Mouse (Mus musculus): ENCODE data around the gene Plce1.
"Not testable (repeated sequence)": the region's sequence is repeated elsewhere in the genome, so short reads cannot be mapped to it uniquely, and the experiment has no call there.

The Plce1 gene

DNA sequence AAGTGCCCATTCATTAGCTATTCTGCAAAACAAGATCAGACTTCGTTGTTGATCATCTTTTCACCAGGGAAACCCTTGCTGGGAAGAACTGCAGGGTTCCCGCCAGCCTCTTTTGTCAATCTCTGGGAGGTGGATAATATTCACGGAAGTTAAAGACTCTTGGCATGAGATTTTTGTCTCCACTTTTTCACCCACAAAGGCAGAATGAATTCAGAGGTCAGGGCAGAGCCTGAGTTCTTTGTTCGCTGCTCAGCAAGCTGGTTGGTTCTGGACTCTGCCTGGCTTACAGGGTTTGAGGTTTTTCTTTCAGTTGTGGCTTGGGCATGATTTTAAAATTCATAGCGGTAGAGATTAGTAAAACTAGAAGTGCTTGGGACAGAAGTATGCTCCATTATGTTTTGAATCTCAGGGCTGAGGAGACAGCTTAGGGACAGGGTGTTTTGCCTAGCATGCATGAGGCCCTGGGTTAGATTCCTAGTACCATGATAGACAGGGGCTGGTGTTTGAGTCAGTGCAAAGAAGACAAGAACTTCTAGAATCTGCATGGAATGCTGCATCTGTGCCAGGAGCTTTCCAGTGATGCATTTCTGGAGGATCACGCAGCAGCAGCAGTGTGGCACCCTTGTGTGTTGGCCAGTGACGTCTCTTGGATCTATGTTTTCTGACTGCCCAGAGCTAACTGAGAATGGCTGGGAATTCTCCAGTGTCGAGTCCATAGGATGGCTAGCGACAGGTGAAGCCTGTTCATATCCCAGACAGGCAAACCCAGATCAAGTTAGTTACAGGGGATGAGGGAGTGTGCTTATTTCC is 7.4 kb downstream of the Plce1 start:
- DNase-seq (ENCODE audit: low spot score in 2 of 2): no peak

- DNase-seq (ENCODE audit: low spot score in 2 of 2): no peak
Observed at GRCm38 (mm10) chr19:38498233-38498632, 17.3 kb downstream of the Plce1 start.

DNA sequence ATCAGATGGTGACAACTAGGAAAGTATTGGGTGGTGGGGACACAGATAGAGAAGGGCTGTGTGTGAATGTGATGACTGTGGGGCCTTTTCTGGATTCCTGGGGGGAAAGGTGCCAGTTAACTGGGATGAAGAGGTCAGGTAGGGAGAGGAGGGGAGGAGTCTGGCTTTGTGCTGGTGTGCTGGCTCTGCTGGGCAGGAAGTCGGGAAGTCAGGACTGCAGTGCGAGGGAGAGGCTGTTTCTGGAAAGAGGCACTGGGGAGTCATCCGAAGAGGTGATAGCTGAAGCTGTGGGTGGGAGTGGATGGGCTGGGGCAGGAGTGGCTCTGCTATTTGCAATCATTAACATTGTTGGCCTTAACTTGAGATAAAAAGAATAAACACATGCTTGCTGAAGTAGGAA is 23.7 kb downstream of the Plce1 start:
- DNase-seq (ENCODE audit: low spot score in 2 of 2): no peak

DNA sequence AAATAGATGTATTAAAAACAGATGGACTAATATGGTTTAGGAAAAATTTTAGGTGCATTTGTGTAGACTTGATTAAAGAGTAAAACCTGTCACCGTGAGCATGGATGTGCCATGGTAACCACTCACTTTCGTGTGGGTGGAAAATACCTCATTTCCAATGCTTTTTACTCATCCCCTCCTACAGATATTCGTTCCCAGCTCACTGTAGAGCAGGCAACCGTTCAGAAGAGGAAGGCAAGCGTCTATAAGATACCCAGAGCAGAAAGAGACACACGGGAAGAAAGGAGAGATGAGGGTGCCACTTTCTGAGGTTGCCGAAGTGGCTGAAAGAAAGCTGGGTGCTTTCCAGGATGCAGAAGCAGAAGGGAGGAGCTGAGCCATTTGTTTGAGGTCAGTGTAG is 25.2 kb downstream of the Plce1 start:
- peak in 1 of 2 experiments; percentile 12 for DNase-seq (ENCODE audit: low spot score in 2 of 2)

GRCm38 (mm10) chr19:38507251-38507965 is 26.5 kb downstream of the Plce1 start:
- DNase-seq (ENCODE audit: low spot score in 2 of 2): peak in 1 of 2 experiments; percentile 34

- DNase-seq (ENCODE audit: low spot score in 2 of 2): no peak
Observed at GRCm38 (mm10) chr19:38507966-38508625, 27.2 kb downstream of the Plce1 start.

DNA sequence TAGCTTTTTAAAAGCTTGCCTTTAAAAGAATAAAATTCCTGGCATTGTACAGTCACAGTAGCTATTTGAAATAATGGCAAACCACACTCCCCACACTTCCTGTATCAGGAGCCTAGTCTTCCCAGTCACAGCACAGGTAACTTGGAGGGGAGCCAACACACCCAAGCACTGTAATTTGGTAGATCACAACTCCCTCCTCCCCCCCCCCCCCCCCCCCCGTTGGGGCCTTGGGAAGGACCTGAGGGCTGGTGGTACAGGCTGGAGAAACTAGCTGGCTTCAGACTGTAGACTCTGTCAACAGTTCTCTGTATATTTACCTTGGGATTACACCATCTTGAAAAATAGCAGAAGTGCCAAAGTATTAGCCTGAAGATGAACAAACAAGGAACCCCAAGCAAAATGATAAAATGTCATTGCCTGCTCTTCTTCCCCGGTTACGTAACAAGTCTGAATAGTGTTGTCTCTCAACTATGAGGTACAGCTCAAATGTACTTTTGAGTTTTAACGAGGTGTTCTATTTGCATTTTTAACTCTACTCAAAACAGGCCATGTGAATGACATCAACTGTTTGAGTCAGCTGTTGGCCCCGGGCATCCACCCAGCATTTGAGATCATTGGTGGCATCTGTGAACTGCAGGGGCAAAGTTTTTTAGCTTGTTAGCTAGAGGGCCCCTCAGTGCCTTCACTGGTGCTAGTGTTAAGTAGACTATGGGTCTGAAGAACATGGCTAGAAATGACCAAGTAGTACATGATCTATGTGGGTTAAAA is 33.7 kb downstream of the Plce1 start:
- no peak for DNase-seq (ENCODE audit: low spot score in 2 of 2)

DNA sequence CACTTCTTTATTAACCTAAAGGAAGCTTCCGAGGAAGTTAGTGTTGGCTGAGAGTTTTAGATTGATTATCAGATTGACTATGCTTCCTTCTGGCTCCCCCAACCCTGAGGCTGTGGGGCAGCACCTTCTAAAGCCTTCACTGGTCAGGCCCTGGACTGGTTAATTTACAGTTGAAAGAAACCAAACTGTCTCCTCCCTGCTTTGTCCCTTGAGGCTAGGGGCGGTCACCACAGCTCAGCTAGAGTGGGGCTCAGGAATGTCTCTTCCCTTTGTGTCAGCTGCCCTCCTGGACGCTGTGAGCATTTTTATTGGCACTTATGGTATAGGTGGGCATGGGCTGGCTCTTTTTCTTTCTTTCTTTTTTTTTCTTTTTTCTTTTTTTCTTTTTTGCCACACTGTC is 45.9 kb downstream of the Plce1 start:
- no peak for DNase-seq (ENCODE audit: low spot score in 2 of 2)

DNA sequence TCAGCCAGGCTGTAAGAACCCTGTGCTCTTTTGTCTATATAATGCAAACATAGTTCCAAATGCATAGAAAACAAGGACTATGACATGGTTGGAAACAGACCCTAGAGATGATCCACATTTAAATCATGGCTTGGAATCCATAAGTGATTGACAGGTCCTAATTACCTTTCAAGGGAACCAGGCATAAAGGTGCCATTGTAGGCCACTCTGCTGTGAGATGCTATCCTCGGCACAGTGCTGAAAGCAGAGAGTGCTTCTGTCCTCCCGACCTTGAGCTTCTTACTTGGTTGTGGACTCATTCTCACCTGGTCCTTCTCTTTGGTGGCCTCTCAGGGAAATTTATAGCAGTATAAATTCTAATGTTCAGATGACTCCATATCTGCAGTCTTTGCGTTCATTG is 46.6 kb downstream of the Plce1 start:
- DNase-seq (ENCODE audit: low spot score in 2 of 2): no peak

GRCm38 (mm10) chr19:38533230-38533629 is 52.3 kb downstream of the Plce1 start:
- peak in 1 of 2 experiments; percentile 9 for DNase-seq (ENCODE audit: low spot score in 2 of 2)

DNA sequence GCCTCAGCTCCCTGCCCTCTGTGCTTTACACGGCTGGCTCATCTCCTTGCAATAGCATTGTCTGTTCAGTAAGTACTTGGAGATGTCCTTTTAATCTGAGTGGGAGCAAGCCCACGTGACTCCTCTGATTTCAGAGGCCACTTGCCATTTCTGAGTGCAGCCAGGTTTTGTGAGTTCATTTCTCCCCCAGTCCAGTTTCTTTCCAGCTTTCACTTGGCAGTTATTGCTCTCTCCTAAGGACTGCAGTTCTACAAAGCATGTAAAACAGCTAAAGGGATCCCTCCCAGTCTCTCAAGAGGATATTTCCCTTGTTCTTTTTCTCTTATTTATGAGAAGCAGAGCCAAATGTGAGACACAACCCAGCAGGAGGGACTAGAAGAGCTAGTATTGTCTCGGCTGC is 58.4 kb downstream of the Plce1 start:
- no peak for DNase-seq (ENCODE audit: low spot score in 2 of 2)

DNA sequence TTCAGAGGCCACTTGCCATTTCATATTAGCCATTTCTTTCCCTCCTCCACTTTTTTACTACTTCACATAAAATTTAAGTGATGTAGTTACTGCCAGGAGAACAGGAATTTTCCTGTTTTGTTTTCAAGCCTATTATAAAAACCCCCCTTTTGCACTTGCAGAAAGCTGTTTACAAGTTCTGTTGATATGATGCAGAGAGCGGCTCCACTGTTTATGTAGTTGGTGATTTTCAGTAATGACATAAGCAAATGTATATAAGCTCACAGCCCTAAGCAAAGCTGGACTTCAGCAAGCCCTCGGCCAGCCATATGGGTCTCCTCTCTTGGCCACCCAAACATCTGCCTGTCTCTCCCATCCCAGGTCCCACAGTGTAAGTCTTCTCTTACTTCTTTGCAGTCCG is 59.6 kb downstream of the Plce1 start:
- no peak for DNase-seq (ENCODE audit: low spot score in 2 of 2)

DNA sequence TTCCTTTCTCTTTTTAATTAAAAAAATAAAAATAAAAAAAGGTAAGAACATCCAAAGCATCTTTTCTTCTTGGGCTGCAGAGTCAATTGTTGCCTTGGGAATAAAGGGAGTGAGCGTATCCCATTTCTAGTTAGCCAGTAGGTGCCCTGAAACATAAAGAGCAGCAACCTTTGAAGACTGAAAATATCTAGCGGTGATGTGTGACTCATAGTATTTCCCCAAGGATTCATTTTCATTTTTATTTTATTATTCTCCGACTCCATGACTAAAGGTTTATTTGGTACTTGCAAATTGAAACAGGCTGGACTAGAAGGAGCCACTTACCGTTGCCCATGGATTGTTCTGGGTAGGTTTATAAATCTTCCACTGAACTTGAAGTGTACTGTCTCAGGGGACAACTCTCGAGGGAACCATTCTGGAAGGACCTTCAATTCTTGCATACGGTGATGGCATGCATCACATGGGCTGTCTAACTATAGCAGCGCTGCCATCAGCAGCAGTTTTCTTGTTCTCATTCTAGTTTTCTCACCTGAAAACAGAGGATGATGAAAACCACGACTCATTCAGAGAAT is 68.7 kb downstream of the Plce1 start:
- no peak for DNase-seq (ENCODE audit: low spot score in 2 of 2)

- DNase-seq (ENCODE audit: low spot score in 2 of 2): no peak
Observed at GRCm38 (mm10) chr19:38553551-38553950, 72.6 kb downstream of the Plce1 start.

DNA sequence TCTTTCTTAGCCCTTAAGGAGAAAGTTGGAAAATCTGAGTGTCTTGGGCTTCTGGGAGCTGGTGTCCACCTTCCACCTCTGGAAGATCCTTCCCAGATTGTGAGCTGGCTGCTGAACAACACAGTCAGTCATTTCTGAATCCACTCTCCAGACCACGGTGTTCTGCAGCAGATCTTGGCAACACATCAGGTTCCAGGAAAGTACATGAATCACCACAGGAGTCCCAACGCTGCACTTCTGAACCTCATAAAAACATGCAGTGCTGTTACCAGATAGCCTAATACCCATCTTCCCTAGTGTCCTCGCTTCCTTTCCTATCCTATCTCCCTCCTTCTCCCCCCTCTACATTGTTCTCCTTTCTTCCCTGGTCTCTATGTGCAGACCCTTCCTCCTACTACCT is 74.5 kb downstream of the Plce1 start:
- no peak for DNase-seq (ENCODE audit: low spot score in 2 of 2)

DNA sequence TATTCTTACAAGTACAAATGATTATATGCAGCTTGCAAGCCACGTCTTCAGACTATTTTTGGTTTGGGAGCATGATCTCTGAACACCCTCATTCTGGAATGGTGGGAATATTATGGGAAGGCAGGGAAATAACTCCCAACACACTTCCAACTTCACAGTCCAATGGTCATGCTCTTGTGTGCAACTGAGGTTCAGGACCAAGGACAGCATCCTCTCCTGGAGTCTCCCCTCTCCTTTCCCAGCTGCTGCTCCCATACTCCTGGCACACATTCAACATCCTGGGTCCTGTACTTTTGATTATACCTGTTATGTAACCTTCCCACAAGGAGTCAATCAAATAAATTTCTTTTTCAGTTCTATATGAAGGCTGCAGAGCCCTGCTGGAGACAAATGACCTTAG is 77.9 kb downstream of the Plce1 start:
- no peak for DNase-seq (ENCODE audit: low spot score in 2 of 2)

DNA sequence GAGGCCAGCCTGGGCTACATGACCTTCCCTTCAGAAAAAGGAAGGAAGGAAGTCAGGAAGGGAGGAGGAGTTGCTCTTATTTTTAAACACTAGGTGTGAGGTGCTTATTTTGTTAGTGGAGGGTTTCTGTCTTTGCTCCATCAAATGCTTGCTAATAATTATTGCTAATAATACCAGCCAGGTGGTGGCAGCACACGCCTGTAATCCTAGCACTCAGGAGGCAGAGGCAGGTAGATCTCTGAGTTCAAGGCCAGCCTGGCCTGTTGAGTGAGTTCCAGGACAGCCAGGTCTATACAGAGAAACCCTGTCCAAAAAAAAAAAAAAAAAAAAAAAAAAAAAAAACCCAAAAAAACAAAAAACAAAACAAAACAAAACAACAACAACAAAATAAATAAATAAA is 81.0 kb downstream of the Plce1 start:
- DNase-seq (ENCODE audit: low spot score in 2 of 2): not testable (repeated sequence)

DNA sequence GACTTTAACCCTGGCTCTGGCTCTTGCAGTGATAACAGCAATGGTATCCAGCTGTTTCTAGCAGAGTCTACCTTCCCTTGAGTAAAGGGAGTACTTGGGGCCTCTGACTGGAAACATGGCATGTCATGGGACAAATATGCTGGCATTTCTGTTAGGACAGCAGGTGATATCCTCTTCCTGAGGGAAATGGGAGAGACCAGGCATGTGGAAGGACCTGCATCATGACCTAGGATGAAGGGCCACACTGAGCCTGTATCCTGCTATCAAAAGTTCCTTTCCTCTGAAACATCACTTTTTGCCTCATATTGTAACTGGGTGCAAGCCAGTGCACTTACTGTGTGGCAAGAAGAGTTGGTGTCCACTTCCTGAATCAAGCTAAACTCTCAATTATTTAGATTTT is 85.2 kb downstream of the Plce1 start:
- DNase-seq (ENCODE audit: low spot score in 2 of 2): no peak

- DNase-seq (ENCODE audit: low spot score in 2 of 2): peak; percentile 19
Observed at GRCm38 (mm10) chr19:38566752-38567151, 85.8 kb downstream of the Plce1 start.

- no peak for DNase-seq (ENCODE audit: low spot score in 2 of 2)
Observed at GRCm38 (mm10) chr19:38567331-38567730, 86.4 kb downstream of the Plce1 start.

- DNase-seq (ENCODE audit: low spot score in 2 of 2): no peak
Observed at GRCm38 (mm10) chr19:38578554-38579146, 97.7 kb downstream of the Plce1 start.
